Mouse (Mus musculus): ENCODE data around the gene Disp1.

Disp1 gene

GRCm38 (mm10) chr1:183220796-183221718 lies at the start of gene Disp1:
TSS of gene Disp1 (minus strand) at chr1:183221522.
- in situ Hi-C loops (cut with MboI, MseI), result no loop called here

- in situ Hi-C loops (cut with MboI, MseI), result no loop called here
Measured at GRCm38 (mm10) chr1:183267666-183268065, 46.3 kb upstream of the Disp1 start.

- in situ Hi-C loops (cut with MboI, MseI), result no loop called here
Measured at GRCm38 (mm10) chr1:183265921-183266467, 44.7 kb upstream of the Disp1 start.

- in situ Hi-C loops (cut with MboI, MseI), result no loop called here
Measured at GRCm38 (mm10) chr1:183264145-183265008, 43.1 kb upstream of the Disp1 start.

GRCm38 (mm10) chr1:183252574-183252973 lies 31.3 kb upstream of the Disp1 start:
- in situ Hi-C loops (cut with MboI, MseI), result no loop called here

- in situ Hi-C loops (cut with MboI, MseI), result no loop called here
Measured at GRCm38 (mm10) chr1:183251818-183252217, 30.5 kb upstream of the Disp1 start.

- in situ Hi-C loops (cut with MboI, MseI), result no loop called here
Measured at GRCm38 (mm10) chr1:183250612-183251011, 29.3 kb upstream of the Disp1 start.

GRCm38 (mm10) chr1:183248144-183248543 lies 26.8 kb upstream of the Disp1 start:
- in situ Hi-C loops (cut with MboI, MseI), result loop anchor here (10.0 kb wide), 1 partner anchor 1533 kb away; no protein-coding TSS in a partner anchor

GRCm38 (mm10) chr1:183243293-183243692 lies 22.0 kb upstream of the Disp1 start:
- in situ Hi-C loops (cut with MboI, MseI), result loop anchor here (10.0 kb wide), 1 partner anchor 1528 kb away; no protein-coding TSS in a partner anchor

- in situ Hi-C loops (cut with MboI, MseI), result no loop called here
Measured at GRCm38 (mm10) chr1:183237901-183238300, 16.6 kb upstream of the Disp1 start.

- in situ Hi-C loops (cut with MboI, MseI), result no loop called here
Measured at GRCm38 (mm10) chr1:183236460-183236859, 15.1 kb upstream of the Disp1 start.

GRCm38 (mm10) chr1:183233679-183234174 lies 12.4 kb upstream of the Disp1 start:
- in situ Hi-C loops (cut with MboI, MseI), result no loop called here

- in situ Hi-C loops (cut with MboI, MseI), result no loop called here
Measured at GRCm38 (mm10) chr1:183232985-183233678, 11.8 kb upstream of the Disp1 start.

- in situ Hi-C loops (cut with MboI, MseI), result no loop called here
Measured at GRCm38 (mm10) chr1:183227469-183227868, 6.1 kb upstream of the Disp1 start.

- in situ Hi-C loops (cut with MboI, MseI), result loop anchor here (5.0 kb wide), 1 partner anchor 112 kb away; no protein-coding TSS in a partner anchor
Measured at GRCm38 (mm10) chr1:183219021-183219420, 2.3 kb downstream of the Disp1 start.

- in situ Hi-C loops (cut with MboI, MseI), result loop anchor here (5.0 kb wide), 1 partner anchor 109 kb away; no protein-coding TSS in a partner anchor
Measured at GRCm38 (mm10) chr1:183216691-183217090, 4.6 kb downstream of the Disp1 start.

- in situ Hi-C loops (cut with MboI, MseI), result loop anchor here (5.0 kb wide), 1 partner anchor 108 kb away; no protein-coding TSS in a partner anchor
Measured at GRCm38 (mm10) chr1:183215706-183216105, 5.6 kb downstream of the Disp1 start.

- in situ Hi-C loops (cut with MboI, MseI), result no loop called here
Measured at GRCm38 (mm10) chr1:183213850-183214249, 7.5 kb downstream of the Disp1 start.

GRCm38 (mm10) chr1:183212757-183213211 lies 8.5 kb downstream of the Disp1 start:
- in situ Hi-C loops (cut with MboI, MseI), result no loop called here

- in situ Hi-C loops (cut with MboI, MseI), result no loop called here
Measured at GRCm38 (mm10) chr1:183210115-183210514, 11.2 kb downstream of the Disp1 start.

GRCm38 (mm10) chr1:183207623-183208022 lies 13.7 kb downstream of the Disp1 start:
- in situ Hi-C loops (cut with MboI, MseI), result no loop called here

All from T-helper 2 cell (primary cell).